24 mouse cellular contexts compared by ENCODE assay signal in genomic region chr13:36431974-36432518, GRCm38 (mm10).
DNase-seq lines count a peak whose midpoint lies in the region; ATAC-seq and TF ChIP-seq lines count a peak whose summit lies in the region.
"Had no signal": no experiment of that assay in that cellular context is flagged by ENCODE, and none has a peak within 500 bp of the region (broad histone marks: within the 10 kb centered on the region; RNA-seq: fewer than 3 reads in every experiment).

No protein-coding gene starts in this region.

- no peak for ATAC-seq in kidney, embryonic 15.5 days (replicated peaks; ENCODE audit: low FRiP score)
- ATAC-seq in midbrain, embryonic 16.5 days = no peak
- ATAC-seq: forebrain, postnatal 0 days; inflammation-experienced regulatory T-cells, adult 6 months; lung, postnatal 0 days; midbrain, embryonic 15.5 days had no signal

- no peak overlapping the region for H3K9ac ChIP-seq in kidney, embryonic 15.5 days
- H3K9ac ChIP-seq in midbrain, embryonic 16.5 days (ENCODE audit: low read depth, low read length) = no peak overlapping the region
- H3K9ac ChIP-seq: embryonic facial prominence, embryonic 12.5 days; forebrain, postnatal 0 days; hindbrain, embryonic 13.5 days; midbrain, embryonic 15.5 days; neural tube, embryonic 13.5 days had no signal

- H3K27ac ChIP-seq in kidney, embryonic 15.5 days = no peak overlapping the region
- H3K27ac ChIP-seq in testis, adult 2 months (ENCODE audit: control insufficient read depth, insufficient read depth, low read depth, low read length) = no peak overlapping the region
- no peak overlapping the region for H3K27ac ChIP-seq in midbrain, embryonic 16.5 days (ENCODE audit: low read length)
- H3K27ac ChIP-seq: embryonic facial prominence, embryonic 12.5 days; hindbrain, embryonic 13.5 days; limb, embryonic 10.5 days; macrophage; midbrain, embryonic 15.5 days; neural tube, embryonic 13.5 days had no signal

- 82% methylated on average over 8 of the region's 8 CpGs for WGBS in kidney, embryonic 15.5 days
- WGBS in midbrain, embryonic 16.5 days = 94% methylated on average over 8 of the region's 8 CpGs

- H3K36me3 ChIP-seq in kidney, embryonic 15.5 days = no peaks in the 10 kb centered on the region
- no peaks in the 10 kb centered on the region for H3K36me3 ChIP-seq in testis, adult 2 months (ENCODE audit: control insufficient read depth, insufficient read depth, low read length)
- no peaks in the 10 kb centered on the region for H3K36me3 ChIP-seq in midbrain, embryonic 16.5 days (ENCODE audit: control insufficient read depth, insufficient read depth, low read length)
- H3K36me3 ChIP-seq: embryonic facial prominence, embryonic 12.5 days; hindbrain, embryonic 13.5 days; limb, embryonic 10.5 days; midbrain, embryonic 15.5 days; neural tube, embryonic 13.5 days had no signal

- H3K4me2 ChIP-seq in kidney, embryonic 15.5 days = no peak overlapping the region
- H3K4me2 ChIP-seq in midbrain, embryonic 16.5 days (ENCODE audit: low read length) = no peak overlapping the region
- H3K4me2 ChIP-seq: embryonic facial prominence, embryonic 12.5 days; hindbrain, embryonic 13.5 days; midbrain, embryonic 15.5 days; neural tube, embryonic 13.5 days had no signal

- H3K4me3 ChIP-seq in kidney, embryonic 15.5 days (replicated peaks) = no peak overlapping the region
- H3K4me3 ChIP-seq in testis, adult 2 months (ENCODE audit: control insufficient read depth, low read depth, low read length) = peak overlapping the region; percentile 25; the same call in 1 of the 2 replicates
- no peak overlapping the region for H3K4me3 ChIP-seq in midbrain, embryonic 16.5 days (ENCODE audit: low read depth, low read length)
- H3K4me3 ChIP-seq: embryonic facial prominence, embryonic 12.5 days; hindbrain, embryonic 13.5 days; limb, embryonic 10.5 days; midbrain, embryonic 15.5 days; myocyte; neural tube, embryonic 13.5 days had no signal

- no peaks in the 10 kb centered on the region for H3K27me3 ChIP-seq in kidney, embryonic 15.5 days
- H3K27me3 ChIP-seq in testis, adult 2 months (ENCODE audit: control insufficient read depth, insufficient read depth, low read length) = no peaks in the 10 kb centered on the region
- no peaks in the 10 kb centered on the region for H3K27me3 ChIP-seq in midbrain, embryonic 16.5 days (ENCODE audit: control insufficient read depth, insufficient read depth, low read depth, low read length)
- H3K27me3 ChIP-seq: embryonic facial prominence, embryonic 12.5 days; hindbrain, embryonic 13.5 days; midbrain, embryonic 15.5 days; neural tube, embryonic 13.5 days had no signal

- TF ChIP-seq CTCF in testis, adult 2 months (IDR thresholded peaks at IDR 0.05; ENCODE audit: control insufficient read depth, insufficient read depth, insufficient replicate concordance, low read depth, low read length) = no peak

- H3K9me3 ChIP-seq in kidney, embryonic 15.5 days (replicated peaks) = no peaks in the 10 kb centered on the region
- H3K9me3 ChIP-seq in midbrain, embryonic 16.5 days (replicated peaks; ENCODE audit: control insufficient read depth, low read length, poor library complexity, severe bottlenecking) = no peaks in the 10 kb centered on the region
- H3K9me3 ChIP-seq: embryonic facial prominence, embryonic 12.5 days; hindbrain, embryonic 13.5 days; limb, embryonic 10.5 days; midbrain, embryonic 15.5 days; neural tube, embryonic 13.5 days had no signal

- TF ChIP-seq POLR2A in testis, adult 2 months (IDR thresholded peaks at IDR 0.05; ENCODE audit: control insufficient read depth, low read depth, low read length) = no peak

- H3K4me1 ChIP-seq in kidney, embryonic 15.5 days = no peaks in the 10 kb centered on the region
- H3K4me1 ChIP-seq in testis, adult 2 months (ENCODE audit: control insufficient read depth, insufficient read depth, low read length) = no peaks in the 10 kb centered on the region
- peaks cover 14% of the 10 kb centered on the region for H3K4me1 ChIP-seq in midbrain, embryonic 16.5 days (ENCODE audit: control insufficient read depth, insufficient read depth, low read length)
- H3K4me1 ChIP-seq: embryonic facial prominence, embryonic 12.5 days had no signal

- DNase-seq in adrenal gland, adult 2 months = peak; percentile 48
- DNase-seq in adrenal gland, postnatal 4 days (ENCODE audit: low spot score in 2 of 2) = no peak
- peak; percentile 26 to 54 for DNase-seq in kidney, adult 8-10 months
- no peak for DNase-seq in testis, postnatal 10 days (ENCODE audit: low spot score)
- DNase-seq: cerebellum, adult 18-20 months; cerebellum, postnatal 25 days; forebrain, postnatal 0 days; gastrocnemius, postnatal 36 days; liver; retina, postnatal 1 day; thymus, adult 2 months; thymus, postnatal 4 days had no signal

Comparison
In these comparisons a context has a peak if more than half of its experiments do, and no peak if none do; other contexts are left out.
1. DNase-seq: peak in adrenal gland, adult 2 months (single experiment) and kidney, adult 8-10 months (2 of 2); none in adrenal gland, postnatal 4 days (0 of 2) and testis, postnatal 10 days (single experiment).